Mouse (Mus musculus): Measurements from ENCODE around the gene Scaf4. TPM values are rescaled to one million over a fixed set of nuclear protein-coding genes. Genes with fewer than 3 reads are reported as not detected.
"Not testable (repeated sequence)": the region's sequence is repeated elsewhere in the genome, so short reads cannot be mapped to it uniquely, and the experiment has no call there.

Scaf4 gene
- polyA plus RNA-seq, 1 experiment from 2014 or later: 25.0 TPM

DNA sequence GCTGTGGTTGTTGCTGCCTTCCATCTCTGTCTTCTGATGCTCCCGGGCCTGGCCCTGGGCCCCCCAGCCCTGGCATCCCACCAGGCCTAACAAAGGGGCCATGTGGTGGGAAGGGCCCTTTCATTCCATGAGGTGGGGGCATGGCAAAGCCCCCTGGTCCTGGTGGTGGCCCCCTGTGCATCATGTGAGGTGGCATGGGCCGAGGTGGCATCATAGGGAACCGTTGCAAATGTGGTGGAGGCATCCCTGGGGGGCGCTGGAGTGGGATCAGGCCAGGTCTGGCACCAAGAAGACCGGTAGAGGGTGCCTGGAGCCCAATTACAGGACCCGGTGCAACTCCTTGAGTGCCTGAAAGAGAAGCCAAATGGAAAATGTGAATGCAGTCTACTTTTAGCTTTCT, 54.4 kb downstream of the Scaf4 start:
- peak; percentile 60; the same call in 1 of the 2 replicates for ATAC-seq (replicated peaks)
- Histone ChIP-seq H3K9me3 (no peaks in the 10 kb centered on the region), H3K27me3 (no peaks in the 10 kb centered on the region), H3K4me3 (no peak overlapping the region), H3K27ac (replicated peaks) (no peak overlapping the region), H3K4me2 (replicated peaks) (no peak overlapping the region), H3K4me1 (no peaks in the 10 kb centered on the region), H3K9ac (replicated peaks) (no peak overlapping the region), H3K36me3 (peaks cover 40% of the 10 kb centered on the region)
- 78% methylated on average over 6 of the region's 6 CpGs for WGBS

GRCm38 (mm10) chr16:90221441-90222070, 62.7 kb downstream of the Scaf4 start:
- Histone ChIP-seq H3K4me1 (peaks cover 28% of the 10 kb centered on the region), H3K9ac (replicated peaks) (peak overlapping the region; percentile 98), H3K36me3 (peaks cover 25% of the 10 kb centered on the region), H3K4me3 (peak overlapping the region; percentile 97), H3K4me2 (replicated peaks) (peak overlapping the region; percentile 79), H3K9me3 (no peaks in the 10 kb centered on the region), H3K27me3 (no peaks in the 10 kb centered on the region), H3K27ac (replicated peaks) (peak overlapping the region; percentile 93)
- 2% methylated on average over 20 of the region's 20 CpGs for WGBS
- ATAC-seq (replicated peaks): no peak

- peak; percentile 53 for ATAC-seq (replicated peaks)
- H3K4me2 ChIP-seq (replicated peaks): peak overlapping the region; percentile 79
- no peaks in the 10 kb centered on the region for H3K27me3 ChIP-seq
- H3K4me1 ChIP-seq: peaks cover 28% of the 10 kb centered on the region
- H3K9ac ChIP-seq (replicated peaks): peak overlapping the region; percentile 98
- no peaks in the 10 kb centered on the region for H3K9me3 ChIP-seq
- peak overlapping the region; percentile 93 for H3K27ac ChIP-seq (replicated peaks)
- peak overlapping the region; percentile 97 for H3K4me3 ChIP-seq
- WGBS: under 1% methylated on average over 48 of the region's 52 CpGs
- H3K36me3 ChIP-seq: peaks cover 20% of the 10 kb centered on the region
Observed at GRCm38 (mm10) chr16:90220892-90221431, 63.3 kb downstream of the Scaf4 start.

DNA sequence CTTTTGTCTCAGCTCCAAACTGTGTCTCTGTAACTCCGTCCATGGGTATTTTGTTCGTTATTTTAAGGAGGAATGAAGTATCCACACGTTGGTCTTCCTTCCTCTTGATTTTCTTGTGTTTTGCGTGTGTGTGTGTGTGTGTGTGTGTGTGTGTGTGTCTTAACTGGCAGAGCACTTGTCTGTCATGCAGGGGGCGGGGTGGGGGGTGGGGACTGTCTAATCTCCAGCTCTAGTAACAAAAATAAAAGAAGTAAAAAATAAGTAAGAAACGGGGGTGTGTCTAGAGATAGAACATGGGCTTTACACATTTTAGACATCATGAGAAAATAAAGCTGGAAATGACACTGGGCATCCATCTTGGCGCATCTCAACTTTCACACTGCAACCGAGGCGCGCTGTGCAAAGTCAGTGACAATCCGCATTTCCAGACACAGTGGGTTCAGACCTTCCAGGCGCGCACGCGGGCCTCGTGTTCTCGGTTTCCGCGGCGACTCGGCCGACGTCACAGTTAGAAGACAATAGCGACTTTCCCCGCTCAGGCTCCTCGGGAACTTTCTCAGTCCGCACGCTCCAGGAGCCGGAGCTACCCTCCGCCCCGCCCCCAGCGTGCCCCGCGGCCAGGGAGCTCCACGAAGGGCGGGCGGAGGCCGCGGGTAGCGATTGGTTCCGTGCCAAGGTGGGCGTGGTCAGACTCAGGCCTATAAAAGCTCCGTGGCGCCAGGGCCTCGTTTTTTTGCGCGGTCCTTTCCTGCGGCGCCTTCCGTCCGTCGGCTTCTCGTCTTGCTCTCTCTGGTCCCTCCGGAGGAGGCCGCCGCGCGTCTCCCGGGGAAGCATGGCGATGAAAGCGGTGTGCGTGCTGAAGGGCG, 64.0 kb downstream of the Scaf4 start, which contains the start of gene Sod1:
Gene Sod1 (plus strand): TSS at position 729 of the 866 bp plus-strand sequence.
- H3K4me2 ChIP-seq (replicated peaks): peak within 1 kb of the TSS; percentile 79
- H3K27ac ChIP-seq (replicated peaks): peak within 1 kb of the TSS; percentile 93
- peaks cover 28% of the 10 kb centered on the region for H3K4me1 ChIP-seq
- H3K27me3 ChIP-seq: no peaks in the 10 kb centered on the region
- H3K9ac ChIP-seq (replicated peaks): peak within 1 kb of the TSS; percentile 98
- peak; percentile 92 for ATAC-seq (replicated peaks)
- peaks cover 13% of the 10 kb centered on the region for H3K36me3 ChIP-seq
- H3K4me3 ChIP-seq: peak within 1 kb of the TSS; percentile 97
- WGBS: 2% methylated on average over 63 of the region's 63 CpGs
- H3K9me3 ChIP-seq: no peaks in the 10 kb centered on the region

- H3K9me3 ChIP-seq; H3K27ac ChIP-seq (replicated peaks); H3K27me3 ChIP-seq; ATAC-seq (replicated peaks); H3K9ac ChIP-seq (replicated peaks); H3K4me2 ChIP-seq (replicated peaks); H3K36me3 ChIP-seq; H3K4me3 ChIP-seq: not testable (repeated sequence)
- H3K4me1 ChIP-seq: peaks cover 28% of the 10 kb centered on the region
- WGBS: 69% methylated on average over 4 of the region's 4 CpGs
Observed at GRCm38 (mm10) chr16:90219445-90219844, 64.9 kb downstream of the Scaf4 start.

DNA sequence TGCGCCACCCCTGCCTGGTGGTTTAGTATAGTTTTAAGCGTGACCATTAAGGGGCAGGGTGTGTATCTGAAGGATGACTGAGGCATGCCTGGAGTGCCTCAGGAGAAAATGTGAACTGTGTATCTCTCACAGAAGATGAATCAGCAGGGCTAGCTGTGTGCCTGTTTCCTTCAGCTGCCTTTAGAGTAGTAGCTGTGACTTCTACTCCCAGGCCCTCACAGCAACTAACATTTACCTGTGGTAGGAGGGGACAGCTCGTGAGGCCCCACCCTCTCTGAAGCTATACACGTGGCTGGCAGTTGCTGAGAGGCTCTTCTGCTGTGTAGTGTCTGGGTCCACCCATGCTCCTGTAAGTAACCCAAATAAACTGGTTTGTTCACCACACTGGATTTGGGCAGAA, 66.4 kb downstream of the Scaf4 start:
- Histone ChIP-seq H3K36me3 (no peaks in the 10 kb centered on the region), H3K4me1 (peaks cover 21% of the 10 kb centered on the region), H3K4me3 (no peak overlapping the region), H3K27me3 (no peaks in the 10 kb centered on the region), H3K4me2 (replicated peaks) (no peak overlapping the region), H3K27ac (replicated peaks) (no peak overlapping the region), H3K9me3 (no peaks in the 10 kb centered on the region), H3K9ac (replicated peaks) (no peak overlapping the region)
- 66% methylated on average over 4 of the region's 4 CpGs for WGBS
- ATAC-seq (replicated peaks): no peak

- 7% methylated on average over 3 of the region's 3 CpGs for WGBS
- ATAC-seq (replicated peaks): no peak
- Histone ChIP-seq H3K36me3 (no peaks in the 10 kb centered on the region), H3K9me3 (no peaks in the 10 kb centered on the region), H3K27ac (replicated peaks) (no peak overlapping the region), H3K4me3 (no peak overlapping the region), H3K4me1 (peaks cover 15% of the 10 kb centered on the region), H3K4me2 (replicated peaks) (no peak overlapping the region), H3K9ac (replicated peaks) (no peak overlapping the region), H3K27me3 (no peaks in the 10 kb centered on the region)
Observed at GRCm38 (mm10) chr16:90217356-90217755, 66.9 kb downstream of the Scaf4 start.

- no peaks in the 10 kb centered on the region for H3K36me3 ChIP-seq
- no peak overlapping the region for H3K4me3 ChIP-seq
- 85% methylated on average over 2 of the region's 2 CpGs for WGBS
- H3K4me1 ChIP-seq: peaks cover 6% of the 10 kb centered on the region; the same call in 1 of the 2 replicates
- H3K9ac ChIP-seq (replicated peaks): no peak overlapping the region
- no peaks in the 10 kb centered on the region for H3K27me3 ChIP-seq
- no peak overlapping the region for H3K27ac ChIP-seq (replicated peaks)
- ATAC-seq (replicated peaks): no peak
- H3K9me3 ChIP-seq: no peaks in the 10 kb centered on the region
- H3K4me2 ChIP-seq (replicated peaks): no peak overlapping the region
Observed at GRCm38 (mm10) chr16:90216414-90216813, 67.9 kb downstream of the Scaf4 start.

- not testable (repeated sequence) for H3K27ac ChIP-seq (replicated peaks); H3K27me3 ChIP-seq; ATAC-seq (replicated peaks); H3K4me3 ChIP-seq; H3K36me3 ChIP-seq; H3K9ac ChIP-seq (replicated peaks); H3K4me2 ChIP-seq (replicated peaks); H3K9me3 ChIP-seq; H3K4me1 ChIP-seq
- 90% methylated on average over 5 of the region's 5 CpGs for WGBS
Observed at GRCm38 (mm10) chr16:90215879-90216278, 68.4 kb downstream of the Scaf4 start.

DNA sequence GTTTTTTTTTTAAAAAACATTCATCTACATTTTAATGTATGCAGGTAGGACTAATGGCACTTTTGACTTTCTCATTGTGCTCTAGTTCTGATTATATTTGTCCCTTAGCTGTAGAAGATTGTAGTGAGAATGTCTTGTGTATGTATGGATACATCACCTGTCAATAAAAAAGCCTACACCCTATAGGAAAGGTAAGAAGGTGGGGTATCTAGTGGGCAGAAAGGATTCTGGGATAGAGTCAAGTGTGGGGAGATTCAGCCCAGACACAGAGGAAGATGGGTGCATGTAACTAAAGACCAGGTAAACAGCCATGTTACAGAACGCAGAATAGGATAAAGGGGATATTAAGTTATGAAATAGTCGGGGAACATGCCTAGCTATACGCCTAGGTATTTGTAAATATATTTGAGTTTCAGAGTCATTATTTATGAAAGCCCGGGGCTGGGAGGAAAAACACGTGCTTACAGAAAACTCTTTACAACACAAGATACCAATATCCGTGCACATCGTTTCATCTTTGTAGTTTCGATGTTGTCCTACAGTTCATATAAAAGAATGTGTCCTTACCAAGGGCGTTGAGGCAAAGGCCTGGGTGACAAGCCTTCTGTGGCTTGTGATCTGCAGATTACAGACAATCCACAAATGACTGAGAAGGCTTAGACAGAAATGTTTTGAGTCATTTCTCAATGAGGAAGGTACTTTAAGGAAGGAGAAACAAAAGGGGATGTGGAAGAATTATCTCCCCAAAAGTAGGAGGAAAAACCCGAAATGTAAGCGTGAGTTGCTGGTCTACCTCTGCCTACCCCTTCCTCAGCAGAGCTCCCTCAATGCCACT, 69.4 kb downstream of the Scaf4 start:
- Histone ChIP-seq H3K4me3 (no peak overlapping the region), H3K9me3 (no peaks in the 10 kb centered on the region), H3K4me2 (replicated peaks) (no peak overlapping the region), H3K4me1 (0 out of 2 replicates have a peak, but pooled peaks cover 2% of the 10 kb centered on the region), H3K36me3 (no peaks in the 10 kb centered on the region), H3K9ac (replicated peaks) (no peak overlapping the region), H3K27me3 (no peaks in the 10 kb centered on the region), H3K27ac (replicated peaks) (no peak overlapping the region)
- ATAC-seq (replicated peaks): no peak
- 93% methylated on average over 11 of the region's 11 CpGs for WGBS

DNA sequence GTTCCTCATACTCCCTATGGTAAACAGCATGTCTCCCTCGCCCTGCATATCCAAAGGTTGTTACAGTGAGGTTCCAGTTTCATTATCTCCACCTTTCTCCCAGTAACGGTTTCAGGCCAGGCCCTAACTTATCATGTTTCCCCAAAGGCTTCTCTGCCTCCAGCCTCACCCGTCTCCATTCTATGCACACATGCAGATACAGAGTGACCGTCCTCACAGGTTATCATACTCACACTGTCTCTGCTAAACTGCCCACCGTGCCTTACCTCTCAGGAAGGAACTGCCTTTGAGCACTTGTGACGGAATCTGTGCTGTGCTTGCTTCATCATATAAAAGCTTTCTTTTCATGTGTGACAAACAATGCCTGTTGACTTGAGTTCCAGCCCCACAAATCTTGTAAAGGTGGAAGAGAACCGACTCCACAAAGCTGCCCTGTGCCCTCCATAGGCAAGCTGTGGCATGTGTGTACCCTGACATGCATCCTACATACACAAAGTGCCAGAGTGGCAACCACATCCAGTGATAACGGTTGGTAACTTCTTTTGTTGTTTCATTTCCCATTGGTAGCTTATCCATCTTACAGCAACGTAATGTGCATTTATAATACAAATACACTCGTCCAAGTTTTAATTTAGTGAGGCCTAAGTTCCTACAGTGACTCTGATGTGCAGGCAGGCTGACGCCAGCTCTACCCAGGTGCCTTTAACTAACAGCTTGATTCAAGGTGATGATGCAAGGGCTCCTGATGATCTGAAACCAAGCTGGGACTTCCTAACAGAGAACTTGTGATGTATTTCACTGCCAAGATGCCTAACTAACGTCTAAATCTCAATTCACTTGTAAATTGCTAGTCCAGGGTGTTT, 70.6 kb downstream of the Scaf4 start:
- no peak overlapping the region for H3K9ac ChIP-seq (replicated peaks)
- no peaks in the 10 kb centered on the region for H3K9me3 ChIP-seq
- H3K27ac ChIP-seq (replicated peaks): no peak overlapping the region
- H3K36me3 ChIP-seq: no peaks in the 10 kb centered on the region
- no peak overlapping the region for H3K4me3 ChIP-seq
- no peaks in the 10 kb centered on the region for H3K27me3 ChIP-seq
- no peak for ATAC-seq (replicated peaks)
- no peak overlapping the region for H3K4me2 ChIP-seq (replicated peaks)
- 78% methylated on average over 12 of the region's 12 CpGs for WGBS
- H3K4me1 ChIP-seq: no peaks in the 10 kb centered on the region
